Mouse (Mus musculus) midbrain, embryonic 10.5 days (tissue): ENCODE measurements around the gene Zbtb9. TPM values are rescaled to one million over a fixed set of nuclear protein-coding genes. Genes with fewer than 3 reads are reported as not detected.

Source experiments
- DNase-seq: peaks from one replicate; pipeline ENCODE4 v3.0.0-alpha.2; 2017; ENCODE audit warnings: low spot score
- H3K27ac ChIP-seq: fragments of 300-500 bp; sonication (generic); replicated peaks from 2 replicates; pipeline ENCODE4 v1.5.1; 2016; ENCODE audit warnings: mild to moderate bottlenecking
- H3K27me3 ChIP-seq: fragments of 300-500 bp; sonication (generic); 2 replicates; pipeline ENCODE4 v1.6.1; 2016; ENCODE audit warnings: low read depth, mild to moderate bottlenecking; ENCODE audit not compliant: poor library complexity, severe bottlenecking
- H3K36me3 ChIP-seq: fragments of 300-500 bp; sonication (generic); 2 replicates; pipeline ENCODE4 v1.6.1; 2016; ENCODE audit warnings: mild to moderate bottlenecking, moderate library complexity
- H3K4me1 ChIP-seq: fragments of 300-500 bp; sonication (generic); 2 replicates; pipeline ENCODE4 v1.6.1; 2016
- H3K4me3 ChIP-seq: fragments of 300-500 bp; sonication (generic); 2 replicates; pipeline ENCODE4 v1.5.1; 2016; ENCODE audit warnings: mild to moderate bottlenecking, moderate library complexity
- H3K9me3 ChIP-seq: fragments of 300-500 bp; sonication (generic); replicated peaks from 2 replicates; pipeline ENCODE4 v1.6.1; 2016; ENCODE audit warnings: mild to moderate bottlenecking
- WGBS: fragments of 180-500 bp; shearing (Covaris S2); methylation state at CpG from one replicate; pipeline ENCODE4 v1.1.7; 2016; 5-methylcytosine and 5-hydroxymethylcytosine counted together
- microRNA-seq: library from miRNA; unstranded; fragments of <30 nt; microRNA quantifications from one replicate; pipeline ENCODE4, GENCODE M21; 2017
- polyA plus RNA-seq: library from polyadenylated mRNA; unstranded; fragments of >200 nt; fragmentation: Nextera tagmentation; extraction: Ambion mirVana; gene quantifications from 2 replicates; pipeline ENCODE4 v1.2.1, GENCODE M21; 2016

Gene Zbtb9
- polyA plus RNA-seq, 1 experiment from 2014 or later = 18.8 TPM

DNA sequence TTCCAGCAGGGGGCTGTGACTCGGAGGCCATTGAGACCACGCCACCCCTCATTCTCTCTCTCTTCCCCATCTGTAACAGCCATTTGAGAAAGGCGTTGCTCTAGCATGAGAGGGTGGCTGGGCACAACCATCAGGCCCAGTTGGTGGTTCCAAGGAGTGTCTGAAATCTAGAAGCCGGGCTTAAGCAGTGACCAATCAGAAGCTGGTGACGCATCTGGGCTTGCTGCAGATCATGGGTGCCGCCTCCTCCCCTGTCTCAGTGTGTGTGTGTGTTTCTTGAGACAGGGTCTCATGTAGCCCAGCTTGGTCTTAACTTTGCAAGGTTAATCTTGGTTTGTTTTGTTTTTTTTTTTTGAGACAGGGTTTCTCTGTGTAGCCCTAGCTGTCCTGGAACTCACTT lies 72.2 kb downstream of the Zbtb9 start:
- no peaks in the 10 kb centered on the region for H3K9me3 ChIP-seq
- no peaks in the 10 kb centered on the region for H3K27me3 ChIP-seq
- no peaks in the 10 kb centered on the region for H3K36me3 ChIP-seq
- no peak overlapping the region for H3K4me3 ChIP-seq
- no peak overlapping the region for H3K27ac ChIP-seq
- no peak for DNase-seq
- peaks cover 29% of the 10 kb centered on the region for H3K4me1 ChIP-seq
- 87% methylated on average over 6 of the region's 6 CpGs for WGBS

DNA sequence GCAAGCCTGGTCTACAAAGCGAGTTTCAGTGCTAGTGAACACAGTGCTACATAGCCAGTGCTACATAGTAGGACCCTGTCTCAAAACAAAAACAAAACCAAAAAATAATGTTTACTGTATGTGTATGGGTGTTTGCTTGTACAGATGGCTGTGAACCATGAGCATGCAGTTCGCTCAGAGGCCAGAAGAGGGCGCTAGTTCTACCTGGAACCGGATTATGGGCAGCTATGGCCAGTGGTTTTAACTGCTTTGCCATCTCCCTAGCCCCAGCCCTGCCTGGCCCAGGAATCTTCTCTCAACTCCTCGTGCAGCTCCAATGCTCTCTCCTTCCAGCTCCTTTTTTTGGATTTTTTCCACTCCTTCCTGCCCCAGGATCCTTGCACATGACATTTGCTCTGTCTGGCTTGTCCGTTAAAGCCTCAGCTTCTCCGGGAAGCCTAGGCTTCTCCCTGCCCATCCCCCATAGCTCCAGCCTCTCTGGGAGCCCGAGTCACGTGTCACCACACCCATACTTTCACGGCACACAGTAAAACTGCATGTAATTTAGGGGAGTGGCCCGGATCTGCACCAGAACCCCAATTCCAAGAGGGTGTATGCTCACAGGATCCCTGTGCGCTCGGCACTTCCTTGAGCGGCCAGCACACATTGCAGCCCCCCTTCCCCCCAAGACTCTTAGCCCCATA lies 74.9 kb downstream of the Zbtb9 start:
- Histone ChIP-seq H3K4me1 (peaks cover 25% of the 10 kb centered on the region), H3K4me3 (no peak overlapping the region), H3K27ac (peak overlapping the region; percentile 38; the same call in 1 of the 2 replicates), H3K27me3 (no peaks in the 10 kb centered on the region), H3K9me3 (no peaks in the 10 kb centered on the region), H3K36me3 (no peaks in the 10 kb centered on the region)
- WGBS = 81% methylated on average over 14 of the region's 14 CpGs
- DNase-seq = no peak

DNA sequence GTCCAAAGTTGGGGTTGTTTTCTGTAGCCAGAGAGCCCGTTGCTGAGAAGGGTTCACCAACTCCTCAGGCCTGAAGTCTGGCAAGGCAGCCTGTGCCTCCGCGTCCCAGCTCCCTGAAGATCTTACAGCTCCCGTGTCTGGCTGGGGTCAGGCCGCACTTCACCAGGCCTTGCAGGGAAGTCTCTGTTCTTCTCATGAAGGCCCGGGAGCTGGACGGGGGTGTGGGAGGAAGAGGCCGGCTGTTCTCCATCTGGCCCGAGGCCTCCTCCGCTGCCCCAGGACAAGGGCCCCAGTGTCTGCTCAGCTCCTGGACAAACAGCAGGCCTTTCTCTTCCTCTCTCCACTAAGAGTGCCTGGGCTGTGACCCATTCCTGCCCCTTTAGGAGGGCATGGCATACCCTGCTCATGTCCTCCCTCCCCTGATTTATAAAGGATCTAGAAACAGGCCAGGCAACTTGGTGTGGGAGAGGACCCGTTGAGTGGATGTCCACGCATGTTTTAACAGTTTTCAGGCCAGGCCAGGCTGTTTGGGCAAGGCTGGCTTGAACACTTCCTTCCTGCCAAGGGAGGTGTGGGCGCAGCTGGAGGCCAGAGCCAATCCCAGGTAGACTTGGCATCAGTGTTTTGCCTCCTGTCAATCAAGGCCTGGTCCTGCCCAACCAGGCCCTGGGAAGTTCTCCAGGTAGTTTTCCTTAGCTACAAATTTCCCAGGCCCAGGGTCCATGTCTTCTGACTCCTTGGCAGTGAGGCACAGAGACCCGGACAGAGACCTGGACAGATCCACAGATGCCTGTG lies 75.7 kb downstream of the Zbtb9 start:
- Histone ChIP-seq H3K4me3 (no peak overlapping the region), H3K36me3 (no peaks in the 10 kb centered on the region), H3K27ac (peak overlapping the region; percentile 38; the same call in 1 of the 2 replicates), H3K27me3 (no peaks in the 10 kb centered on the region), H3K9me3 (no peaks in the 10 kb centered on the region), H3K4me1 (peaks cover 21% of the 10 kb centered on the region)
- WGBS = 84% methylated on average over 14 of the region's 14 CpGs
- DNase-seq = no peak

DNA sequence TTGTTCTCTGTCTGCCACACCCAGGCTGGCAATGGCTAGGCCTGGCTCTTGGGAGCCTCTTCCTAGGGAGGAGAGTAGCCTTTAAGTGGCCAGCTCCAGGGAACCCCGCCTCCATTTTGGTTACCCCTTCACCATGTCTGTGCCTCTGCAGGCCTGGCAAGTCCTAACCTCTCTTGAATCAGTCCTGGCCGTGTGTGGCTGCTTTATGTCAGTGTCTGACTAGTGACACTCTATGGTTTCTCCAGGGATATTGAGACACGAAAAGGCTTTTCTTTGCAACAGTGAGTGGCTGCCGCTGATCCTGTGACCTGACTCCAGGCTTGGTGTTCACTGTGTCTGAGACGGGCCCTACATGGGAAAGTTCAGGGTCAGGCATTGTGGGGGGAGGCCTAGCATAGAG lies 77.9 kb downstream of the Zbtb9 start:
- no peaks in the 10 kb centered on the region for H3K36me3 ChIP-seq
- WGBS = 78% methylated on average over 5 of the region's 5 CpGs

DNA sequence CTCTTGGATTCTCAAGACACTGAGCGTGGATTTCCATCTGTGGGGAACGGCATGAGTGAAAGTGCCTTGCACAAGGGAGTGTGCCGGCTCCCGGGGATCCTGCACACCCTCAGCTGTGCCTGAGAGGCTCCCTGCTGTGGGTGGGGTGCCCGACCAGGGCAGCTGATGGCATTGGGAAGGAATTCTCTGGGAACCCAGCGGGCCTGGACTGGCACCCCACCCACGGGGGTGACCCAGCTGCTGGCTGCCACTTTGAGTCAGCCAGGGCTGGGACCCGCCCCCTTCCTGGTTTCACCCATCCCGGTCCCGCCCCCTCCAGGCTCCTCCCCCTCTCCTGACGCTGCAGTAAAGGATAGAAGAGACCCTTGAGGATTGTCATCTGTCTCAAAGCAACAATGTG lies 78.5 kb downstream of the Zbtb9 start:
- Histone ChIP-seq H3K9me3 (no peaks in the 10 kb centered on the region), H3K27ac (0 out of 2 replicates have a peak overlapping the region, but pooled peaks have one; percentile 46), H3K4me1 (peaks cover 27% of the 10 kb centered on the region), H3K36me3 (no peaks in the 10 kb centered on the region), H3K4me3 (no peak overlapping the region), H3K27me3 (peaks cover 18% of the 10 kb centered on the region)
- WGBS = 43% methylated on average over 10 of the region's 11 CpGs
- DNase-seq = no peak

More for the DNA sequence above, 77.9 kb downstream of the Zbtb9 start:
- Histone ChIP-seq H3K27ac (0 out of 2 replicates have a peak overlapping the region, but pooled peaks have one; percentile 13), H3K9me3 (no peaks in the 10 kb centered on the region), H3K4me1 (peaks cover 21% of the 10 kb centered on the region), H3K27me3 (peaks cover 11% of the 10 kb centered on the region), H3K4me3 (no peak overlapping the region)
- no peak for DNase-seq

DNA sequence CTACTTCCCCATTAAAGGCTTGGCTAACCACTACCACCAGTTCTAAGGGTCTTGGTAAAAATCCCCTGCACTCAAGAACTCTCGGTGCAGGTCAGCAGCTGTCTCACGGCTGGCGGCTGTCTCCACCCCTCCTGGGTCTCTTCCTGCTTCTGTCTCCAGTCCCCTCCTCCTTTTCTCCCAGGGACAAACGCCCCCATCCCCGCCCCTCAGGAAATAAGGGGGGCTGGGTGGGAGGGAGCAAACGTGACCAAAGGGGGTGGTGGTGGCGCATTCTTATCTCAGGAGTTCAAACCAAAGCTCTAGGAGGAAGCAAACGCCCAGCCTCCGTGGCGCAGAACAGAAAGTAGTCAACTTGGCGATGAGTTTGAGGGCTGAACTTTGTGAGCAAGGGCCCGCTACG lies 83.2 kb downstream of the Zbtb9 start:
- peaks cover 62% of the 10 kb centered on the region for H3K27me3 ChIP-seq
- 0% methylated on average over 13 of the region's 13 CpGs for WGBS

DNA sequence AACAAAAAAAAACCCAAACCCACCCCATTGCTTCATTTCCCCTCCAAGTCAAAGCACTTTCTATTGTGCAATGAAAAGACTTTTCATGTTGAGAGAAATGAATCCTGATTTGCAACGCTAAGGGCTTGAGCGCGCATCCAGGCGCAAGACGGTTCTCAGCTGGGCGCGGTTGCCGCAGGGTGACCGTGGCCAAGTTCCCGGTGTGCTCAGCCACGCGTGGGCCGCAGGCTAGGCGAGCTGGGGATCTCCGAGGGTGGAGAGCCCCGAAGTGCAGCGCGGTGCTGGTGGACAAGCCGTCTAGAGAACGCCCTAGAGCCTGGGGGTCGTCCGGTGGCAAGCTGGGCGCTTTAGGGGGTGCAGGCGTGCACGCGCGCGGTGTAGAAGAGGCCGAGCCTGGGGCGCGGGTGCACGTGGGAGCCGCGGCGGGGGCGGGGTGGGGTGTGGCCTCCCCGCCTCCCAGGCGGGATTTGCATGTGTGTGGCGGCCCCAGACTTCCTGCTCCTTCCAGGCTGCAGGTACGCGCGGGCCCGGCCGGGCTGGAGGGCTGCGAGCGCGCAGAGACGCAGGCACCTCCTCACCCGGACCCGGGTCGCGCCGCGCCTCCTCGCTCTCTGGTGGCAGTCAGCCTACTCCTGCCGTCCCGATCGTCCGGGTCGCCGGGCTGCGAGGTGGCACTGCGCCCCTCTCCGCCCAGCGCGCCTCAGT lies 84.0 kb downstream of the Zbtb9 start, which contains the start of gene Itpr3:
Itpr3 (plus strand) TSS at position 493 of the 705 bp plus-strand sequence.
- peaks cover 4% of the 10 kb centered on the region; the same call in 1 of the 2 replicates for H3K9me3 ChIP-seq
- peaks cover 62% of the 10 kb centered on the region for H3K27me3 ChIP-seq
- under 1% methylated on average over 61 of the region's 66 CpGs for WGBS
- H3K36me3 ChIP-seq = no peaks in the 10 kb centered on the region
- peak within 1 kb of the TSS; percentile 63 for H3K4me3 ChIP-seq
- peak within 1 kb of the TSS; percentile 58; the same call in 1 of the 2 replicates for H3K27ac ChIP-seq
- H3K4me1 ChIP-seq = peaks cover 28% of the 10 kb centered on the region
- peak; percentile 57 for DNase-seq

More for the DNA sequence above, 83.2 kb downstream of the Zbtb9 start:
- peak overlapping the region; percentile 63 for H3K4me3 ChIP-seq
- DNase-seq = peak; percentile 64
- no peaks in the 10 kb centered on the region for H3K36me3 ChIP-seq
- H3K4me1 ChIP-seq = peaks cover 35% of the 10 kb centered on the region
- no peak overlapping the region for H3K27ac ChIP-seq
- no peaks in the 10 kb centered on the region for H3K9me3 ChIP-seq

DNA sequence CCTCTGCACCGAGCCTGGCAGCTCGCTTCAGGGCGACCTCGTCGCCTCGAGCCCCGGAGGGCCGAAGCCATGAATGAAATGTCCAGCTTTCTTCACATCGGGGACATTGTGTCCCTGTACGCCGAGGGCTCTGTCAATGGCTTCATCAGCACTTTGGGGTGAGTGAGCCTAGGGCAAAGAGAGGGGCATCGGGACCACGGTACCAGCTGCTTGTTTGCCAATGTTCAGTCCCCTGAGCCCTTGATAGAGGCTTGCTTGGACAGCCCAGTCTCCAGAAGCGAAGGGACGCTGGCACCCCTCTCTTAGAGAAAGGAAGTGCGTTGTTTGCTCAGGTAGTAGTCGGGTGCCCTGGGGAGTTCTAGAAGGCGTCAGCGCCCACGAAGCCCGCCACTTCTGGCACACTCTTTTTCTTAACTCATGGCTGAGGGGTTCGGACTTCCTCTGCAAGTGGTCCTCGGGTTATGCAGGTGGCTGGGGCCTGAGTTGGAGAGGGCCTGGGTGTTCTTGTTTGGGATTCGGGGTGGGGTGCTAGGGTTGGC lies 84.6 kb downstream of the Zbtb9 start:
- no peak for DNase-seq
- WGBS = 2% methylated on average over 24 of the region's 24 CpGs

More for the DNA sequence above, 84.6 kb downstream of the Zbtb9 start:
- peaks cover 62% of the 10 kb centered on the region for H3K27me3 ChIP-seq
- peaks cover 5% of the 10 kb centered on the region; the same call in 1 of the 2 replicates for H3K9me3 ChIP-seq
- H3K36me3 ChIP-seq = no peaks in the 10 kb centered on the region
- H3K27ac ChIP-seq = peak overlapping the region; percentile 58; the same call in 1 of the 2 replicates
- H3K4me3 ChIP-seq = peak overlapping the region; percentile 63
- H3K4me1 ChIP-seq = peaks cover 27% of the 10 kb centered on the region

Small RNA genes within 50 kb of the gene (microRNA-seq; reads per million reads assigned to microRNA genes)
- gene Mir3083 (not detected), gene Mir6968 (not detected)

Other genes with a start within 250 kb of the Zbtb9 start
- gene Bnip1, start 192.1 kb upstream of the Zbtb9 start, polyA plus RNA-seq = 46.4 and 48.9 TPM in 2 replicates
- gene Nkx2-5, start 128.2 kb upstream of the Zbtb9 start, polyA plus RNA-seq = not detected in 2 replicates
- gene Kifc5b, start 56.1 kb upstream of the Zbtb9 start, polyA plus RNA-seq = 10.6 and 12.1 TPM in 2 replicates
- 3.1 and 4.7 TPM in 2 replicates for gene Phf1, start 40.1 kb upstream of the Zbtb9 start, polyA plus RNA-seq
- gene Cuta, start 33.6 kb upstream of the Zbtb9 start, polyA plus RNA-seq = 175 and 179 TPM in 2 replicates
- gene Syngap1, start 31.9 kb upstream of the Zbtb9 start, polyA plus RNA-seq = 1.5 TPM in 2 replicates
- gene Bak1, start 55.8 kb downstream of the Zbtb9 start, polyA plus RNA-seq = 2.8 and 3.4 TPM in 2 replicates
- 1.0 and 1.3 TPM in 2 replicates for gene Itpr3, start 84.1 kb downstream of the Zbtb9 start, polyA plus RNA-seq
- 404 and 411 TPM in 2 replicates for gene Uqcc2, start 160.7 kb downstream of the Zbtb9 start, polyA plus RNA-seq
- 0.29 TPM in 1 of 2 replicates, not detected in the other for gene Ip6k3, start 194.6 kb downstream of the Zbtb9 start, polyA plus RNA-seq
- gene Lemd2, start 231.3 kb downstream of the Zbtb9 start, polyA plus RNA-seq = 16.4 and 20.8 TPM in 2 replicates